Mouse (Mus musculus): ENCODE data around the gene Upk3b. TPM values are rescaled to one million over a fixed set of nuclear protein-coding genes. Genes with fewer than 3 reads are reported as not detected.

Gene Upk3b
- total RNA-seq, 2 experiments from 2014 or later, result not detected

Other genes with a start within 250 kb of the Upk3b start
- gene Srrm3, start 231.6 kb upstream of the Upk3b start, total RNA-seq (2015), result not detected in 2 replicates
- gene Srrm3, start 231.6 kb upstream of the Upk3b start, total RNA-seq (2017), result not detected in 2 replicates
- not detected in 2 replicates for gene Hspb1, start 150.6 kb upstream of the Upk3b start, total RNA-seq (2015)
- not detected in 2 replicates for gene Hspb1, start 150.6 kb upstream of the Upk3b start, total RNA-seq (2017)
- gene Ywhag, start 103.9 kb upstream of the Upk3b start, total RNA-seq (2015), result 124 and 130 TPM in 2 replicates
- gene Ywhag, start 103.9 kb upstream of the Upk3b start, total RNA-seq (2017), result 87.4 and 88.3 TPM in 2 replicates
- gene Ssc4d, start 64.0 kb upstream of the Upk3b start, total RNA-seq (2015), result 3.3 and 6.8 TPM in 2 replicates
- gene Ssc4d, start 64.0 kb upstream of the Upk3b start, total RNA-seq (2017), result 2.0 and 2.3 TPM in 2 replicates
- gene Zp3, start 58.4 kb upstream of the Upk3b start, total RNA-seq (2015), result 0.10 TPM in 1 of 2 replicates, not detected in the other
- gene Zp3, start 58.4 kb upstream of the Upk3b start, total RNA-seq (2017), result not detected in 2 replicates
- 12.9 and 13.7 TPM in 2 replicates for gene Dtx2, start 43.7 kb upstream of the Upk3b start, total RNA-seq (2015)
- gene Dtx2, start 43.7 kb upstream of the Upk3b start, total RNA-seq (2017), result 4.7 and 5.5 TPM in 2 replicates
- 0.59 and 1.4 TPM in 2 replicates for gene Upk3bl, start 16.0 kb downstream of the Upk3b start, total RNA-seq (2015)
- 0.17 and 1.0 TPM in 2 replicates for gene Upk3bl, start 16.0 kb downstream of the Upk3b start, total RNA-seq (2017)
- 31.4 and 43.2 TPM in 2 replicates for gene Rasa4, start 45.4 kb downstream of the Upk3b start, total RNA-seq (2015)
- gene Rasa4, start 45.4 kb downstream of the Upk3b start, total RNA-seq (2017), result 21.5 and 31.9 TPM in 2 replicates
- gene Polr2j, start 78.1 kb downstream of the Upk3b start, total RNA-seq (2015), result 115 and 120 TPM in 2 replicates
- gene Polr2j, start 78.1 kb downstream of the Upk3b start, total RNA-seq (2017), result 127 and 153 TPM in 2 replicates
- gene Lrwd1, start 97.6 kb downstream of the Upk3b start, total RNA-seq (2015), result 13.2 and 16.5 TPM in 2 replicates
- gene Lrwd1, start 97.6 kb downstream of the Upk3b start, total RNA-seq (2017), result 52.6 and 56.5 TPM in 2 replicates
- 15.6 and 18.5 TPM in 2 replicates for gene Alkbh4, start 97.7 kb downstream of the Upk3b start, total RNA-seq (2015)
- 8.4 and 12.9 TPM in 2 replicates for gene Alkbh4, start 97.7 kb downstream of the Upk3b start, total RNA-seq (2017)
- gene Orai2, start 132.2 kb downstream of the Upk3b start, total RNA-seq (2015), result 16.4 and 16.7 TPM in 2 replicates
- 21.2 and 26.9 TPM in 2 replicates for gene Orai2, start 132.2 kb downstream of the Upk3b start, total RNA-seq (2017)
- 21.0 and 26.5 TPM in 2 replicates for gene Prkrip1, start 160.5 kb downstream of the Upk3b start, total RNA-seq (2015)
- gene Prkrip1, start 160.5 kb downstream of the Upk3b start, total RNA-seq (2017), result 51.5 and 78.2 TPM in 2 replicates
- 27.8 and 33.0 TPM in 2 replicates for gene Sh2b2, start 208.1 kb downstream of the Upk3b start, total RNA-seq (2015)
- gene Sh2b2, start 208.1 kb downstream of the Upk3b start, total RNA-seq (2017), result 12.1 TPM in 2 replicates

Measured in megakaryocyte progenitor cell, adult 5-6 weeks (primary cell).